ENCODE assay signal across 8 mouse cellular contexts in the genomic region with DNA sequence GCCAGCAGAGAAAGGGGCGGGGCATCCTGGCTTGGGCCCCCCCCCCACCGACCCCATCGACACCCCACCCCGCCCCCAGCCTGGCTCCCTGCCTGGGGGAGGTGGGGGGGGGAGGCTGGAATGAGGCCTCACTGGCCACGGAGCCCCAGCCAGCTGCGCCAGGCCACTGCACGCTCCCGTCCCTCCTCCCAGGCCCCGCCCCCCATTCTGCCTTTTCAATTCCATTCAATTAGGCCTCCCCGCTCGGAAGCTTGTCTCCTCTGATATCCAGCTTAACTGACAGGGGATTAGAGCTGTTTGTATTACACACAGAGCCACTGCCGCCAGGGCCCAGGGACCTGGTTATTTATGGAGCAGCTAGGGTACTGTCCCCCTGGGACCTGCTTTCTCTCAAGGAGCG. TPM values are rescaled to one million over a fixed set of nuclear protein-coding genes. Genes with fewer than 3 reads are reported as not detected.
DNase-seq lines count a peak whose midpoint lies in the region; ATAC-seq and TF ChIP-seq lines count a peak whose summit lies in the region.

No protein-coding gene starts in this region.

- DNase-seq in adrenal gland, postnatal 14 days: peak; percentile 85
- DNase-seq in midbrain, postnatal 0 days (ENCODE audit: low spot score): peak; percentile 90
- peak; percentile 82 for DNase-seq in yolk sac, embryonic 10.5 days (ENCODE audit: low spot score)

- H3K27me3 ChIP-seq in embryonic facial prominence, embryonic 12.5 days: no peaks in the 10 kb centered on the region
- no peaks in the 10 kb centered on the region for H3K27me3 ChIP-seq in heart, embryonic 12.5 days (replicated peaks)
- H3K27me3 ChIP-seq in kidney, embryonic 14.5 days (ENCODE audit: control insufficient read depth, insufficient read depth, low read length): peaks cover 3% of the 10 kb centered on the region; the same call in 1 of the 2 replicates
- H3K27me3 ChIP-seq in limb, embryonic 15.5 days: 0 out of 2 replicates have a peak, but pooled peaks cover 3% of the 10 kb centered on the region
- no peaks in the 10 kb centered on the region for H3K27me3 ChIP-seq in midbrain, postnatal 0 days (ENCODE audit: insufficient read depth, low read length)

- under 1% methylated on average over 11 of the region's 13 CpGs for WGBS in embryonic facial prominence, embryonic 12.5 days
- WGBS in heart, embryonic 12.5 days: 0% methylated on average over 9 of the region's 13 CpGs
- under 1% methylated on average over 8 of the region's 13 CpGs for WGBS in kidney, embryonic 14.5 days
- 1% methylated on average over 12 of the region's 13 CpGs for WGBS in limb, embryonic 15.5 days
- whole genome bisulfite sequencing in midbrain, postnatal 0 days: 2% methylated on average over 9 of the region's 13 CpGs

- peak; percentile 82 for ATAC-seq in embryonic facial prominence, embryonic 12.5 days (ENCODE audit: insufficient number of reproducible peaks, insufficient read depth, low FRiP score, low TSS enrichment)
- peak; percentile 80 for ATAC-seq in heart, embryonic 12.5 days (ENCODE audit: insufficient number of reproducible peaks, low FRiP score)
- ATAC-seq in kidney, embryonic 14.5 days (ENCODE audit: low FRiP score, low TSS enrichment): peak; percentile 82
- ATAC-seq in limb, embryonic 15.5 days (ENCODE audit: insufficient number of reproducible peaks, low FRiP score, low TSS enrichment, low read depth): peak; percentile 54; the same call in 1 of the 2 replicates
- peak; percentile 76; the same call in 1 of the 2 replicates for ATAC-seq in midbrain, postnatal 0 days (ENCODE audit: low FRiP score)
- no peak for ATAC-seq in activated CD4-positive, CD25-positive, alpha-beta regulatory T cell, adult 4 months

- H3K9ac ChIP-seq in embryonic facial prominence, embryonic 12.5 days: peak overlapping the region; percentile 38; the same call in 1 of the 2 replicates
- 0 out of 2 replicates have a peak overlapping the region, but pooled peaks have one; percentile 42 for H3K9ac ChIP-seq in heart, embryonic 12.5 days
- peak overlapping the region; percentile 42; the same call in 1 of the 2 replicates for H3K9ac ChIP-seq in kidney, embryonic 14.5 days (ENCODE audit: low read depth, low read length)
- H3K9ac ChIP-seq in limb, embryonic 15.5 days: no peak overlapping the region
- peak overlapping the region; percentile 51; the same call in 1 of the 2 replicates for H3K9ac ChIP-seq in midbrain, postnatal 0 days (replicated peaks; ENCODE audit: low read length, poor library complexity, severe bottlenecking)

- no peak; the same call in 1 of the 2 replicates for TF ChIP-seq CTCF in midbrain, postnatal 0 days (IDR thresholded peaks at IDR 0.05)

- H3K9me3 ChIP-seq in embryonic facial prominence, embryonic 12.5 days: peaks cover 5% of the 10 kb centered on the region; the same call in 1 of the 2 replicates
- no peaks in the 10 kb centered on the region for H3K9me3 ChIP-seq in heart, embryonic 12.5 days (replicated peaks)
- no peaks in the 10 kb centered on the region for H3K9me3 ChIP-seq in kidney, embryonic 14.5 days (ENCODE audit: control insufficient read depth, low read length)
- no peaks in the 10 kb centered on the region for H3K9me3 ChIP-seq in limb, embryonic 15.5 days
- H3K9me3 ChIP-seq in midbrain, postnatal 0 days (ENCODE audit: low read length): no peaks in the 10 kb centered on the region

- H3K36me3 ChIP-seq in embryonic facial prominence, embryonic 12.5 days: no peaks in the 10 kb centered on the region
- H3K36me3 ChIP-seq in heart, embryonic 12.5 days: no peaks in the 10 kb centered on the region
- no peaks in the 10 kb centered on the region for H3K36me3 ChIP-seq in kidney, embryonic 14.5 days (ENCODE audit: control insufficient read depth, insufficient read depth, low read length)
- H3K36me3 ChIP-seq in limb, embryonic 15.5 days: no peaks in the 10 kb centered on the region
- H3K36me3 ChIP-seq in midbrain, postnatal 0 days (ENCODE audit: insufficient read depth, low read length): no peaks in the 10 kb centered on the region

- peaks cover 26% of the 10 kb centered on the region for H3K4me1 ChIP-seq in embryonic facial prominence, embryonic 12.5 days
- H3K4me1 ChIP-seq in heart, embryonic 12.5 days (replicated peaks): peaks cover 23% of the 10 kb centered on the region
- peaks cover 29% of the 10 kb centered on the region for H3K4me1 ChIP-seq in kidney, embryonic 14.5 days (ENCODE audit: control insufficient read depth, insufficient read depth, low read length)
- peaks cover 20% of the 10 kb centered on the region for H3K4me1 ChIP-seq in limb, embryonic 15.5 days
- peaks cover 13% of the 10 kb centered on the region; the same call in 1 of the 2 replicates for H3K4me1 ChIP-seq in midbrain, postnatal 0 days (ENCODE audit: insufficient read depth, low read length)

- peak overlapping the region; percentile 25 for H3K4me3 ChIP-seq in embryonic facial prominence, embryonic 12.5 days
- H3K4me3 ChIP-seq in heart, embryonic 12.5 days: peak overlapping the region; percentile 39
- H3K4me3 ChIP-seq in kidney, embryonic 14.5 days (ENCODE audit: low read length): peak overlapping the region; percentile 22
- peak overlapping the region; percentile 29 for H3K4me3 ChIP-seq in limb, embryonic 15.5 days
- peak overlapping the region; percentile 19; the same call in 1 of the 2 replicates for H3K4me3 ChIP-seq in midbrain, postnatal 0 days (ENCODE audit: low read depth, low read length)

- peak overlapping the region; percentile 81 for H3K27ac ChIP-seq in embryonic facial prominence, embryonic 12.5 days
- H3K27ac ChIP-seq in heart, embryonic 12.5 days (ENCODE audit: poor library complexity, severe bottlenecking): peak overlapping the region; percentile 45
- H3K27ac ChIP-seq in kidney, embryonic 14.5 days (ENCODE audit: low read depth, low read length): peak overlapping the region; percentile 88
- peak overlapping the region; percentile 33; the same call in 1 of the 2 replicates for H3K27ac ChIP-seq in limb, embryonic 15.5 days
- H3K27ac ChIP-seq in midbrain, postnatal 0 days (ENCODE audit: low read depth, low read length): peak overlapping the region; percentile 75

- H3K4me2 ChIP-seq in embryonic facial prominence, embryonic 12.5 days (replicated peaks): peak overlapping the region; percentile 52
- peak overlapping the region; percentile 65 for H3K4me2 ChIP-seq in heart, embryonic 12.5 days
- H3K4me2 ChIP-seq in kidney, embryonic 14.5 days (replicated peaks; ENCODE audit: low read depth, low read length): peak overlapping the region; percentile 49
- peak overlapping the region; percentile 64 for H3K4me2 ChIP-seq in limb, embryonic 15.5 days
- peak overlapping the region; percentile 50 for H3K4me2 ChIP-seq in midbrain, postnatal 0 days (ENCODE audit: low read depth, low read length, poor library complexity, severe bottlenecking)

RNA-seq across cellular contexts. Expression of gene Mvk, which starts 23.4 kb away (rescaled TPM):
- 22.0 and 23.2 TPM in 2 replicates for total RNA-seq in adrenal gland, postnatal 14 days (2021)
- 51.7 and 54.0 TPM in 2 replicates for polyA plus RNA-seq in embryonic facial prominence, embryonic 12.5 days (2016; fragmentation: Nextera tagmentation; extraction: Ambion mirVana)
- 23.3 and 24.3 TPM in 2 replicates for polyA plus RNA-seq in heart, embryonic 12.5 days (2016; fragmentation: Nextera tagmentation; extraction: Ambion mirVana)
- 45.0 and 48.3 TPM in 2 replicates for polyA plus RNA-seq in kidney, embryonic 14.5 days (2014; fragmentation: Nextera tagmentation; extraction: Ambion mirVana)
- polyA plus RNA-seq in limb, embryonic 15.5 days (2015; fragmentation: Nextera tagmentation; extraction: Ambion mirVana): 58.6 and 65.9 TPM in 2 replicates
- 113 and 115 TPM in 2 replicates for total RNA-seq in midbrain, postnatal 0 days (2014; rRNA removed)
- polyA plus RNA-seq in midbrain, postnatal 0 days (2015; fragmentation: Nextera tagmentation; extraction: Ambion mirVana): 70.6 and 73.0 TPM in 2 replicates
- 10 to 100 TPM; 14.7 to 18.0 TPM for polyA plus RNA-seq in activated CD4-positive, CD25-positive, alpha-beta regulatory T cell, adult 4 months (2017; shearing (Covaris generic))

RNA-seq across cellular contexts. Expression of gene Mmab, which starts 23.6 kb away (rescaled TPM):
- 14.6 and 18.0 TPM in 2 replicates for total RNA-seq in adrenal gland, postnatal 14 days (2021)
- polyA plus RNA-seq in embryonic facial prominence, embryonic 12.5 days (2016; fragmentation: Nextera tagmentation; extraction: Ambion mirVana): 38.1 and 38.5 TPM in 2 replicates
- polyA plus RNA-seq in heart, embryonic 12.5 days (2016; fragmentation: Nextera tagmentation; extraction: Ambion mirVana): 27.8 and 29.2 TPM in 2 replicates
- polyA plus RNA-seq in kidney, embryonic 14.5 days (2014; fragmentation: Nextera tagmentation; extraction: Ambion mirVana): 19.0 and 32.9 TPM in 2 replicates
- polyA plus RNA-seq in limb, embryonic 15.5 days (2015; fragmentation: Nextera tagmentation; extraction: Ambion mirVana): 29.3 and 31.1 TPM in 2 replicates
- total RNA-seq in midbrain, postnatal 0 days (2014; rRNA removed): 28.8 and 39.9 TPM in 2 replicates
- polyA plus RNA-seq in midbrain, postnatal 0 days (2015; fragmentation: Nextera tagmentation; extraction: Ambion mirVana): 38.6 and 39.0 TPM in 2 replicates
- 1 to 10 TPM; 4.0 to 5.3 TPM for polyA plus RNA-seq in activated CD4-positive, CD25-positive, alpha-beta regulatory T cell, adult 4 months (2017; shearing (Covaris generic))

Comparison
In these comparisons a context has a peak if more than half of its experiments do, and no peak if none do; other contexts are left out.
1. H3K27ac ChIP-seq: peak in every context shown above with its lines; median percentile 88 in kidney, embryonic 14.5 days; 81 in embryonic facial prominence, embryonic 12.5 days; 75 in midbrain, postnatal 0 days; 45 in heart, embryonic 12.5 days; 33 in limb, embryonic 15.5 days.